Mouse (Mus musculus): ENCODE data around the gene Psme3. TPM values are rescaled to one million over a fixed set of nuclear protein-coding genes. Genes with fewer than 3 reads are reported as not detected.

The Psme3 gene
- polyA plus RNA-seq (2014; fragmentation: Nextera tagmentation; extraction: Ambion mirVana): 89.7 and 97.3 TPM in 2 replicates

- WGBS: under 1% methylated on average over 47 of the region's 62 CpGs
- Histone ChIP-seq H3K4me2 (replicated peaks) (peak within 1 kb of the TSS; percentile 96), H3K36me3 (replicated peaks; ENCODE audit: control insufficient read depth, insufficient read depth) (peaks cover 27% of the 10 kb centered on the region), H3K27ac (peak within 1 kb of the TSS; percentile 81), H3K4me3 (replicated peaks; ENCODE audit: low read length) (peak within 1 kb of the TSS; percentile 96), H3K4me1 (replicated peaks; ENCODE audit: control insufficient read depth, insufficient read depth, low read length) (peaks cover 15% of the 10 kb centered on the region), H3K27me3 (ENCODE audit: control insufficient read depth, insufficient read depth, low read length) (no peaks in the 10 kb centered on the region), H3K9ac (peak within 1 kb of the TSS; percentile 96), H3K9me3 (ENCODE audit: control insufficient read depth, low read length) (no peaks in the 10 kb centered on the region)
- DNase-seq (ENCODE audit: low spot score): peak; percentile 92
- peak; percentile 95 for ATAC-seq (ENCODE audit: low FRiP score)
Observed at GRCm38 (mm10) chr11:101315665-101316500, at the start of gene Psme3. Gene Psme3, plus strand, starts transcription at chr11:101316213.

- H3K9ac ChIP-seq: 0 out of 2 replicates have a peak overlapping the region, but pooled peaks have one; percentile 26
- no peaks in the 10 kb centered on the region for H3K36me3 ChIP-seq (replicated peaks; ENCODE audit: control insufficient read depth, insufficient read depth)
- H3K4me3 ChIP-seq (replicated peaks; ENCODE audit: low read length): no peak overlapping the region
- no peak overlapping the region for H3K4me2 ChIP-seq (replicated peaks)
- 41% methylated on average over 10 of the region's 10 CpGs for WGBS
- DNase-seq (ENCODE audit: low spot score): peak; percentile 40
- peaks cover 11% of the 10 kb centered on the region for H3K27me3 ChIP-seq (ENCODE audit: control insufficient read depth, insufficient read depth, low read length)
- no peak for ATAC-seq (ENCODE audit: low FRiP score)
- H3K4me1 ChIP-seq (replicated peaks; ENCODE audit: control insufficient read depth, insufficient read depth, low read length): 0 out of 2 replicates have a peak, but pooled peaks cover 7% of the 10 kb centered on the region
- no peak overlapping the region for H3K27ac ChIP-seq
- H3K9me3 ChIP-seq (ENCODE audit: control insufficient read depth, low read length): no peaks in the 10 kb centered on the region
Observed at GRCm38 (mm10) chr11:101269577-101270116, 46.4 kb upstream of the Psme3 start.

GRCm38 (mm10) chr11:101272446-101272845 is 43.6 kb upstream of the Psme3 start:
- no peak for DNase-seq (ENCODE audit: low spot score)
- H3K27ac ChIP-seq: no peak overlapping the region
- no peaks in the 10 kb centered on the region for H3K27me3 ChIP-seq (ENCODE audit: control insufficient read depth, insufficient read depth, low read length)
- H3K4me3 ChIP-seq (replicated peaks; ENCODE audit: low read length): no peak overlapping the region
- peaks cover 3% of the 10 kb centered on the region for H3K4me1 ChIP-seq (replicated peaks; ENCODE audit: control insufficient read depth, insufficient read depth, low read length)
- H3K9me3 ChIP-seq (ENCODE audit: control insufficient read depth, low read length): no peaks in the 10 kb centered on the region
- 84% methylated on average over 3 of the region's 3 CpGs for WGBS
- ATAC-seq (ENCODE audit: low FRiP score): no peak
- H3K36me3 ChIP-seq (replicated peaks; ENCODE audit: control insufficient read depth, insufficient read depth): no peaks in the 10 kb centered on the region
- H3K4me2 ChIP-seq (replicated peaks): no peak overlapping the region
- H3K9ac ChIP-seq: no peak overlapping the region

GRCm38 (mm10) chr11:101275309-101275708 is 40.7 kb upstream of the Psme3 start:
- Histone ChIP-seq H3K4me1 (replicated peaks; ENCODE audit: control insufficient read depth, insufficient read depth, low read length) (peaks cover 13% of the 10 kb centered on the region), H3K9me3 (ENCODE audit: control insufficient read depth, low read length) (no peaks in the 10 kb centered on the region), H3K9ac (no peak overlapping the region), H3K4me2 (replicated peaks) (no peak overlapping the region), H3K36me3 (replicated peaks; ENCODE audit: control insufficient read depth, insufficient read depth) (no peaks in the 10 kb centered on the region), H3K27ac (no peak overlapping the region), H3K27me3 (ENCODE audit: control insufficient read depth, insufficient read depth, low read length) (no peaks in the 10 kb centered on the region), H3K4me3 (replicated peaks; ENCODE audit: low read length) (no peak overlapping the region)
- DNase-seq (ENCODE audit: low spot score): no peak
- 79% methylated on average over 4 of the region's 4 CpGs for WGBS
- no peak for ATAC-seq (ENCODE audit: low FRiP score)

- DNase-seq (ENCODE audit: low spot score) (no peak), ATAC-seq (ENCODE audit: low FRiP score) (no peak)
- WGBS: 24% methylated on average over 27 of the region's 27 CpGs
- H3K9me3 ChIP-seq (ENCODE audit: control insufficient read depth, low read length): no peaks in the 10 kb centered on the region
- H3K4me1 ChIP-seq (replicated peaks; ENCODE audit: control insufficient read depth, insufficient read depth, low read length): peaks cover 13% of the 10 kb centered on the region
- no peak overlapping the region for H3K4me3 ChIP-seq (replicated peaks; ENCODE audit: low read length)
- no peak overlapping the region for H3K9ac ChIP-seq
- no peak overlapping the region for H3K27ac ChIP-seq
- H3K27me3 ChIP-seq (ENCODE audit: control insufficient read depth, insufficient read depth, low read length): no peaks in the 10 kb centered on the region
- peak overlapping the region; percentile 16; the same call in 1 of the 2 replicates for H3K4me2 ChIP-seq (replicated peaks)
- no peaks in the 10 kb centered on the region for H3K36me3 ChIP-seq (replicated peaks; ENCODE audit: control insufficient read depth, insufficient read depth)
Observed at GRCm38 (mm10) chr11:101276319-101277070, 39.5 kb upstream of the Psme3 start.

- Histone ChIP-seq H3K27me3 (ENCODE audit: control insufficient read depth, insufficient read depth, low read length) (no peaks in the 10 kb centered on the region), H3K9ac (peak overlapping the region; percentile 75), H3K4me2 (replicated peaks) (peak overlapping the region; percentile 88), H3K27ac (no peak overlapping the region), H3K36me3 (replicated peaks; ENCODE audit: control insufficient read depth, insufficient read depth) (no peaks in the 10 kb centered on the region), H3K9me3 (ENCODE audit: control insufficient read depth, low read length) (no peaks in the 10 kb centered on the region), H3K4me1 (replicated peaks; ENCODE audit: control insufficient read depth, insufficient read depth, low read length) (peaks cover 13% of the 10 kb centered on the region), H3K4me3 (replicated peaks; ENCODE audit: low read length) (peak overlapping the region; percentile 59)
- 75% methylated on average over 12 of the region's 12 CpGs for WGBS
- DNase-seq (ENCODE audit: low spot score): no peak
- ATAC-seq (ENCODE audit: low FRiP score): no peak
Observed at GRCm38 (mm10) chr11:101277381-101278222, 38.4 kb upstream of the Psme3 start.

GRCm38 (mm10) chr11:101278223-101279192 is 37.5 kb upstream of the Psme3 start, which contains the start of the genes Cntd1 and Coa3:
Gene Cntd1, plus strand, starts transcription at chr11:101279012.
Gene Coa3, minus strand, starts transcription at chr11:101279114.
- peak within 1 kb of the TSS; percentile 88 for H3K4me2 ChIP-seq (replicated peaks)
- ATAC-seq (ENCODE audit: low FRiP score) (peak; percentile 95), DNase-seq (ENCODE audit: low spot score) (peak; percentile 90)
- no peaks in the 10 kb centered on the region for H3K9me3 ChIP-seq (ENCODE audit: control insufficient read depth, low read length)
- no peaks in the 10 kb centered on the region for H3K27me3 ChIP-seq (ENCODE audit: control insufficient read depth, insufficient read depth, low read length)
- H3K36me3 ChIP-seq (replicated peaks; ENCODE audit: control insufficient read depth, insufficient read depth): no peaks in the 10 kb centered on the region
- H3K9ac ChIP-seq: peak within 1 kb of the TSS; percentile 75
- peak within 1 kb of the TSS; percentile 69 for H3K27ac ChIP-seq
- WGBS: 12% methylated on average over 45 of the region's 45 CpGs
- peaks cover 13% of the 10 kb centered on the region for H3K4me1 ChIP-seq (replicated peaks; ENCODE audit: control insufficient read depth, insufficient read depth, low read length)
- peak within 1 kb of the TSS; percentile 59 for H3K4me3 ChIP-seq (replicated peaks; ENCODE audit: low read length)

- DNase-seq (ENCODE audit: low spot score): no peak
- WGBS: 61% methylated on average over 14 of the region's 14 CpGs
- peaks cover 13% of the 10 kb centered on the region for H3K4me1 ChIP-seq (replicated peaks; ENCODE audit: control insufficient read depth, insufficient read depth, low read length)
- H3K9ac ChIP-seq: no peak overlapping the region
- H3K4me2 ChIP-seq (replicated peaks): peak overlapping the region; percentile 88
- peak overlapping the region; percentile 59 for H3K4me3 ChIP-seq (replicated peaks; ENCODE audit: low read length)
- ATAC-seq (ENCODE audit: low FRiP score): peak; percentile 32; the same call in 1 of the 2 replicates
- no peak overlapping the region for H3K27ac ChIP-seq
- no peaks in the 10 kb centered on the region for H3K36me3 ChIP-seq (replicated peaks; ENCODE audit: control insufficient read depth, insufficient read depth)
- no peaks in the 10 kb centered on the region for H3K27me3 ChIP-seq (ENCODE audit: control insufficient read depth, insufficient read depth, low read length)
- H3K9me3 ChIP-seq (ENCODE audit: control insufficient read depth, low read length): no peaks in the 10 kb centered on the region
Observed at GRCm38 (mm10) chr11:101279193-101279569, 36.8 kb upstream of the Psme3 start.

All from hindbrain, embryonic 14.5 days (tissue).